Mouse (Mus musculus) cerebellum, adult 18-20 months (tissue): ENCODE data around the gene Taok3.

Experiments used
- DNase-seq, 2 experiments: peaks; one replicate each; pipeline ENCODE4 v3.0.0; 2021

Gene Taok3

GRCm38 (mm10) chr5:117185673-117186072 lies 65.7 kb downstream of the Taok3 start:
- DNase-seq = no peak

- peak; percentile 49 to 53 for DNase-seq
Observed at GRCm38 (mm10) chr5:117192061-117192460, 72.1 kb downstream of the Taok3 start.

GRCm38 (mm10) chr5:117193748-117194147 lies 73.8 kb downstream of the Taok3 start:
- no peak for DNase-seq

GRCm38 (mm10) chr5:117194672-117195071 lies 74.7 kb downstream of the Taok3 start:
- no peak for DNase-seq

- DNase-seq = no peak
Observed at GRCm38 (mm10) chr5:117196551-117196950, 76.6 kb downstream of the Taok3 start.

- no peak for DNase-seq
Observed at GRCm38 (mm10) chr5:117198390-117198789, 78.5 kb downstream of the Taok3 start.

GRCm38 (mm10) chr5:117207286-117207685 lies 87.4 kb downstream of the Taok3 start:
- peak; percentile 42 to 48 for DNase-seq

- no peak for DNase-seq
Observed at GRCm38 (mm10) chr5:117214016-117214415, 94.1 kb downstream of the Taok3 start.

GRCm38 (mm10) chr5:117231059-117231458 lies 111.1 kb downstream of the Taok3 start:
- DNase-seq = no peak

GRCm38 (mm10) chr5:117236540-117236939 lies 116.6 kb downstream of the Taok3 start:
- DNase-seq = no peak

- DNase-seq = no peak
Observed at GRCm38 (mm10) chr5:117239106-117239505, 119.2 kb downstream of the Taok3 start.

GRCm38 (mm10) chr5:117240321-117240731 lies 120.4 kb downstream of the Taok3 start:
- DNase-seq = peak in 1 of 2 experiments; percentile 42

- peak; percentile 71 to 72 for DNase-seq
Observed at GRCm38 (mm10) chr5:117240761-117241322, 120.9 kb downstream of the Taok3 start.

- peak; percentile 66 to 75 for DNase-seq
Observed at GRCm38 (mm10) chr5:117241935-117242531, 122.1 kb downstream of the Taok3 start.

GRCm38 (mm10) chr5:117242671-117243478 lies 122.9 kb downstream of the Taok3 start:
- DNase-seq = peak; percentile 54 to 58

GRCm38 (mm10) chr5:117245170-117245569 lies 125.2 kb downstream of the Taok3 start:
- DNase-seq = no peak

GRCm38 (mm10) chr5:117248351-117248750 lies 128.4 kb downstream of the Taok3 start:
- DNase-seq = peak in 1 of 2 experiments; percentile 35

- DNase-seq = no peak
Observed at GRCm38 (mm10) chr5:117250796-117251195, 130.9 kb downstream of the Taok3 start.

GRCm38 (mm10) chr5:117251763-117252162 lies 131.8 kb downstream of the Taok3 start:
- DNase-seq = no peak

GRCm38 (mm10) chr5:117258276-117258675 lies 138.3 kb downstream of the Taok3 start:
- no peak for DNase-seq

- DNase-seq = no peak
Observed at GRCm38 (mm10) chr5:117263566-117263965, 143.6 kb downstream of the Taok3 start.

- no peak for DNase-seq
Observed at GRCm38 (mm10) chr5:117264701-117265100, 144.8 kb downstream of the Taok3 start.

GRCm38 (mm10) chr5:117267913-117268312 lies 148.0 kb downstream of the Taok3 start:
- DNase-seq = no peak

GRCm38 (mm10) chr5:117268749-117269148 lies 148.8 kb downstream of the Taok3 start:
- DNase-seq = peak; percentile 43 to 46
